Mouse (Mus musculus): Measurements from ENCODE around the gene Znrf4. TPM values are rescaled to one million over a fixed set of nuclear protein-coding genes. Genes with fewer than 3 reads are reported as not detected.

Gene Znrf4
- polyA plus RNA-seq (2012; rRNA removed) = not detected in 2 replicates

GRCm38 (mm10) chr17:56512310-56512709 lies at the start of gene Znrf4:
TSS of gene Znrf4 (minus strand) at chr17:56512431.

GRCm38 (mm10) chr17:56554122-56554551 lies 41.9 kb upstream of the Znrf4 start, which contains the start of gene Gm20219:
TSS of gene Gm20219 (minus strand) at chr17:56554387.

GRCm38 (mm10) chr17:56476402-56476752 lies 35.9 kb downstream of the Znrf4 start, which contains the start of gene Ptprs:
TSS of gene Ptprs (minus strand) at chr17:56476483.

Other genes starting within 250 kb of the Znrf4 start
- gene Ticam1, start 235.6 kb downstream of the Znrf4 start, polyA plus RNA-seq (2012; rRNA removed) = 2.3 and 2.7 TPM in 2 replicates
- 4.1 TPM in 2 replicates for gene Plin3, start 219.6 kb downstream of the Znrf4 start, polyA plus RNA-seq (2012; rRNA removed)
- not detected in 2 replicates for gene Arrdc5, start 212.1 kb downstream of the Znrf4 start, polyA plus RNA-seq (2012; rRNA removed)
- gene Uhrf1, start 209.1 kb downstream of the Znrf4 start, polyA plus RNA-seq (2012; rRNA removed) = 15.6 and 16.9 TPM in 2 replicates
- gene Kdm4b, start 186.4 kb downstream of the Znrf4 start, polyA plus RNA-seq (2012; rRNA removed) = 53.9 and 65.1 TPM in 2 replicates
- gene Ptprs, start 35.9 kb downstream of the Znrf4 start, polyA plus RNA-seq (2012; rRNA removed) = 949 and 1,105 TPM in 2 replicates
- gene Gm20219, start 42.0 kb upstream of the Znrf4 start, polyA plus RNA-seq (2012; rRNA removed) = 2.2 and 2.3 TPM in 2 replicates
- 70.2 and 80.7 TPM in 2 replicates for gene Safb2, start 72.2 kb upstream of the Znrf4 start, polyA plus RNA-seq (2012; rRNA removed)
- gene Safb, start 72.4 kb upstream of the Znrf4 start, polyA plus RNA-seq (2012; rRNA removed) = 111 and 125 TPM in 2 replicates
- gene 2410015M20Rik, start 97.3 kb upstream of the Znrf4 start, polyA plus RNA-seq (2012; rRNA removed) = 107 and 117 TPM in 2 replicates
- gene Rpl36, start 101.0 kb upstream of the Znrf4 start, polyA plus RNA-seq (2012; rRNA removed) = 1,742 and 1,826 TPM in 2 replicates
- 73.6 and 76.2 TPM in 2 replicates for gene Lonp1, start 114.5 kb upstream of the Znrf4 start, polyA plus RNA-seq (2012; rRNA removed)
- gene Catsperd, start 115.7 kb upstream of the Znrf4 start, polyA plus RNA-seq (2012; rRNA removed) = 3.9 and 4.6 TPM in 2 replicates
- gene Ranbp3, start 160.9 kb upstream of the Znrf4 start, polyA plus RNA-seq (2012; rRNA removed) = 137 and 142 TPM in 2 replicates
- gene Ndufa11, start 205.3 kb upstream of the Znrf4 start, polyA plus RNA-seq (2012; rRNA removed) = 297 and 335 TPM in 2 replicates
- gene Vmac, start 205.6 kb upstream of the Znrf4 start, polyA plus RNA-seq (2012; rRNA removed) = 16.2 and 17.9 TPM in 2 replicates
- gene Nrtn, start 245.1 kb upstream of the Znrf4 start, polyA plus RNA-seq (2012; rRNA removed) = 4.3 and 4.5 TPM in 2 replicates